Mouse (Mus musculus): Measurements from ENCODE around the gene Cpt1a.

DNA sequence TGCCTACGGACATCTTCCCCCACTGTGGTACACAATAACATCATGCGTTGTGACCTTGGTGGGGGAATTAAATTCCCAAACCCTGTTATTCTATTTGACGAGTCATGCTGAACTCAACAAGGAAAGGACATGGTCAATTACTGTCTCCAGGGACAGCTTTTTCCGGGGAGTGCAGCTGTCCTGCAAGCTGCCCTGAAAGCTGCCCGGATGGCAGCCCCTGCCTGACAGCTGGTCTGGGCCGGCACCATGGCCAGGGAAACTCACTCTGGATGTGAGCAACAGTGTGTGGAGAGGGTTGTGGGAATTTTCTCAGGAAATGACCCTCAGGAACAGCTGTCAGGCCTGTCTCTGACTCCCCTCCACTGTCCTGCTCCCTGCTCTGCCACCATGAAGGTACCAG is 100.4 kb downstream of the Cpt1a start:
- TF ChIP-seq POLR2A (IDR thresholded peaks at IDR 0.05; ENCODE audit: borderline replicate concordance, low read depth, low read length), result no peak
- no peak for TF ChIP-seq CTCF (IDR thresholded peaks at IDR 0.05; ENCODE audit: low read depth, low read length)
